28 mouse cellular contexts compared by ENCODE assay signal in the genomic region with DNA sequence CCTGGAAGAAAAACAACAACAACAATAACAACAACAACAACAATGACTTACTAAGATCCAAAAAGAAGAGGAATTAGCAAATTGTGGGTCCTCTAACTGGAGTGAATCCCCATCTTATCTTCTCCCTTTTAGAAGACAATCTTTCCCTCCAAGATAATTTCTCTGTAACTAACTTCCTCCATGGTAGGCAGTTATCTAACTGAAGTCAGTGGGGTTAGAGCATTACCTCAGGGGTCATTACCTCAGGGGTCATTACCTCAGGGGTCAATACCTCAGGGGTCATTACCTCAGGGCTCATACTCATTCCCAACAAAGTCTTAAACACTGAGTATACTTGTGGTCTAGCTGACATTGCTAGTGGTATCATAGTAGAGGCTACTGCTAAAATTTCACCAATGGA. TPM values are rescaled to one million over a fixed set of nuclear protein-coding genes. Genes with fewer than 3 reads are reported as not detected.
DNase-seq lines count a peak whose midpoint lies in the region; ATAC-seq and TF ChIP-seq lines count a peak whose summit lies in the region.
"Had no signal": no experiment of that assay in that cellular context is flagged by ENCODE, and none has a peak within 500 bp of the region (broad histone marks: within the 10 kb centered on the region; RNA-seq: fewer than 3 reads in every experiment).

No protein-coding gene starts in this region.

- no peaks in the 10 kb centered on the region for H3K27me3 ChIP-seq in hindbrain, embryonic 15.5 days
- H3K27me3 ChIP-seq in hindbrain, embryonic 14.5 days (ENCODE audit: control insufficient read depth, insufficient read depth, low read length), result no peaks in the 10 kb centered on the region
- H3K27me3 ChIP-seq in liver, adult 2 months (ENCODE audit: control insufficient read depth, insufficient read depth, low read length), result no peaks in the 10 kb centered on the region
- no peaks in the 10 kb centered on the region for H3K27me3 ChIP-seq in liver, embryonic 11.5 days (replicated peaks; ENCODE audit: control insufficient read depth, insufficient read depth, low read length)
- no peaks in the 10 kb centered on the region for H3K27me3 ChIP-seq in liver, embryonic 15.5 days
- H3K27me3 ChIP-seq in thymus, adult 2 months (ENCODE audit: control insufficient read depth, insufficient read depth, low read length), result no peaks in the 10 kb centered on the region
- H3K27me3 ChIP-seq: embryonic facial prominence, embryonic 15.5 days; forebrain, embryonic 15.5 days; heart, embryonic 13.5 days; limb, embryonic 15.5 days; neural tube, embryonic 13.5 days had no signal

- no peak for DNase-seq in hindbrain, embryonic 14.5 days (ENCODE audit: low spot score)
- DNase-seq in liver, adult 2 months (ENCODE audit: extremely low read depth, low read depth, low spot score), result peak; percentile 82
- no peak for DNase-seq in liver
- no peak for DNase-seq in liver, embryonic 11.5 days (ENCODE audit: low spot score)
- no peak for DNase-seq in thymus, adult 2 months
- DNase-seq: adrenal gland, adult 2 months; adrenal gland, postnatal 36 days; cerebellum, postnatal 14 days; gastrocnemius, adult 2 months; gastrocnemius, postnatal 36 days; heart, postnatal 10 days; kidney, postnatal 4 days; lung, postnatal 10 days had no signal

- no peak overlapping the region for H3K4me2 ChIP-seq in hindbrain, embryonic 15.5 days
- no peak overlapping the region for H3K4me2 ChIP-seq in hindbrain, embryonic 14.5 days (replicated peaks)
- H3K4me2 ChIP-seq in liver, embryonic 11.5 days, result peak overlapping the region; percentile 73; the same call in 1 of the 2 replicates
- H3K4me2 ChIP-seq in liver, embryonic 15.5 days, result peak overlapping the region; percentile 77
- H3K4me2 ChIP-seq: limb, embryonic 15.5 days had no signal

- TF ChIP-seq POLR2A in liver, adult 2 months (IDR thresholded peaks at IDR 0.05; ENCODE audit: extremely low read depth, insufficient read depth, low read length), result no peak
- TF ChIP-seq POLR2A in thymus, adult 2 months (IDR thresholded peaks at IDR 0.05; ENCODE audit: control insufficient read depth, extremely low read depth, insufficient read depth, low read length, poor library complexity), result no peak

- 0 out of 2 replicates have a peak overlapping the region, but pooled peaks have one; percentile 95 for H3K9ac ChIP-seq in hindbrain, embryonic 15.5 days
- H3K9ac ChIP-seq in hindbrain, embryonic 14.5 days, result no peak overlapping the region
- H3K9ac ChIP-seq in liver, adult 2 months (ENCODE audit: low read depth, low read length), result no peak overlapping the region
- H3K9ac ChIP-seq in liver, embryonic 11.5 days (ENCODE audit: low read depth, low read length), result no peak overlapping the region
- H3K9ac ChIP-seq in liver, embryonic 15.5 days, result no peak overlapping the region
- H3K9ac ChIP-seq: embryonic facial prominence, embryonic 15.5 days; limb, embryonic 15.5 days had no signal

- H3K27ac ChIP-seq in hindbrain, embryonic 15.5 days (replicated peaks), result no peak overlapping the region
- no peak overlapping the region for H3K27ac ChIP-seq in hindbrain, embryonic 14.5 days
- H3K27ac ChIP-seq in liver, adult 2 months (replicated peaks; ENCODE audit: insufficient read depth, low read depth, low read length), result no peak overlapping the region; the same call in 1 of the 2 replicates
- H3K27ac ChIP-seq in liver, embryonic 11.5 days (ENCODE audit: low read depth, low read length), result peak overlapping the region; percentile 16
- H3K27ac ChIP-seq in liver, embryonic 15.5 days (replicated peaks), result peak overlapping the region; percentile 93
- no peak overlapping the region for H3K27ac ChIP-seq in thymus, adult 2 months (ENCODE audit: control insufficient read depth, insufficient read depth, low read length)
- H3K27ac ChIP-seq: embryonic facial prominence, embryonic 10.5 days; embryonic facial prominence, embryonic 15.5 days; hindbrain, embryonic 10.5 days; limb, embryonic 10.5 days; limb, embryonic 15.5 days had no signal

- no peak overlapping the region for H3K4me3 ChIP-seq in hindbrain, embryonic 15.5 days
- H3K4me3 ChIP-seq in hindbrain, embryonic 14.5 days (replicated peaks; ENCODE audit: low read length), result no peak overlapping the region
- H3K4me3 ChIP-seq in liver, adult 2 months (ENCODE audit: insufficient read depth, low read depth, low read length), result no peak overlapping the region
- no peak overlapping the region; the same call in 1 of the 2 replicates for H3K4me3 ChIP-seq in liver, embryonic 11.5 days (ENCODE audit: low read depth, low read length)
- H3K4me3 ChIP-seq in liver, embryonic 15.5 days (replicated peaks), result peak overlapping the region; percentile 97; the same call in 1 of the 2 replicates
- H3K4me3 ChIP-seq in thymus, adult 2 months (ENCODE audit: control insufficient read depth, insufficient read depth, low read length), result no peak overlapping the region
- H3K4me3 ChIP-seq: hindbrain, embryonic 10.5 days; limb, embryonic 10.5 days; limb, embryonic 15.5 days had no signal

- peaks cover 19% of the 10 kb centered on the region for H3K79me2 ChIP-seq in liver, adult 2 months (ENCODE audit: control insufficient read depth, insufficient read depth, low read length)

- no peak for ATAC-seq in hindbrain, embryonic 15.5 days (ENCODE audit: low FRiP score, low read depth)
- ATAC-seq in hindbrain, embryonic 14.5 days (ENCODE audit: low FRiP score), result no peak
- no peak for ATAC-seq in liver, embryonic 11.5 days (replicated peaks; ENCODE audit: low FRiP score)
- no peak for ATAC-seq in liver, embryonic 15.5 days (ENCODE audit: insufficient read depth)
- no peak for ATAC-seq in cerebellum, adult (ENCODE audit: insufficient number of reproducible peaks, low FRiP score, low TSS enrichment)
- ATAC-seq: CD4-positive, CD25-positive, alpha-beta regulatory T cell, adult 4 months; forebrain, embryonic 15.5 days; intestine, postnatal 0 days; midbrain, embryonic 16.5 days had no signal

- no peak for TF ChIP-seq CTCF in liver, adult 2 months (IDR thresholded peaks at IDR 0.05; ENCODE audit: low read depth, low read length)
- TF ChIP-seq CTCF in thymus, adult 2 months (IDR thresholded peaks at IDR 0.05; ENCODE audit: borderline replicate concordance, control insufficient read depth, extremely low read depth, insufficient read depth, low read length, poor library complexity), result no peak

- H3K36me3 ChIP-seq in hindbrain, embryonic 15.5 days, result no peaks in the 10 kb centered on the region
- H3K36me3 ChIP-seq in hindbrain, embryonic 14.5 days (replicated peaks; ENCODE audit: control insufficient read depth, insufficient read depth), result no peaks in the 10 kb centered on the region
- no peaks in the 10 kb centered on the region for H3K36me3 ChIP-seq in liver, adult 2 months (ENCODE audit: control insufficient read depth, insufficient read depth, low read length)
- no peaks in the 10 kb centered on the region for H3K36me3 ChIP-seq in liver, embryonic 11.5 days (ENCODE audit: control insufficient read depth, insufficient read depth, low read length)
- H3K36me3 ChIP-seq in liver, embryonic 15.5 days (replicated peaks), result no peaks in the 10 kb centered on the region
- no peaks in the 10 kb centered on the region for H3K36me3 ChIP-seq in thymus, adult 2 months (ENCODE audit: control insufficient read depth, insufficient read depth, low read length)
- H3K36me3 ChIP-seq: embryonic facial prominence, embryonic 10.5 days; embryonic facial prominence, embryonic 15.5 days; forebrain, embryonic 15.5 days; heart, embryonic 13.5 days; hindbrain, embryonic 10.5 days; limb, embryonic 10.5 days; limb, embryonic 15.5 days; midbrain, embryonic 10.5 days; neural tube, embryonic 13.5 days had no signal

- H3K9me3 ChIP-seq in hindbrain, embryonic 15.5 days, result no peaks in the 10 kb centered on the region
- H3K9me3 ChIP-seq in hindbrain, embryonic 14.5 days (ENCODE audit: control insufficient read depth, low read length), result no peaks in the 10 kb centered on the region
- no peaks in the 10 kb centered on the region for H3K9me3 ChIP-seq in liver, embryonic 11.5 days (ENCODE audit: control insufficient read depth, low read length)
- H3K9me3 ChIP-seq in liver, embryonic 15.5 days (replicated peaks), result no peaks in the 10 kb centered on the region
- H3K9me3 ChIP-seq: embryonic facial prominence, embryonic 10.5 days; embryonic facial prominence, embryonic 15.5 days; forebrain, embryonic 15.5 days; heart, embryonic 13.5 days; hindbrain, embryonic 10.5 days; limb, embryonic 10.5 days; limb, embryonic 15.5 days; midbrain, embryonic 10.5 days; neural tube, embryonic 13.5 days had no signal

- peaks cover 36% of the 10 kb centered on the region for H3K4me1 ChIP-seq in hindbrain, embryonic 15.5 days (replicated peaks)
- peaks cover 34% of the 10 kb centered on the region for H3K4me1 ChIP-seq in hindbrain, embryonic 14.5 days (replicated peaks; ENCODE audit: control insufficient read depth, insufficient read depth, low read length)
- H3K4me1 ChIP-seq in liver, adult 2 months (ENCODE audit: control insufficient read depth, insufficient read depth, low read length), result peaks cover 31% of the 10 kb centered on the region
- peaks cover 41% of the 10 kb centered on the region for H3K4me1 ChIP-seq in liver, embryonic 11.5 days (replicated peaks; ENCODE audit: control insufficient read depth, insufficient read depth, low read length)
- peaks cover 48% of the 10 kb centered on the region for H3K4me1 ChIP-seq in liver, embryonic 15.5 days (replicated peaks)
- H3K4me1 ChIP-seq in thymus, adult 2 months (replicated peaks; ENCODE audit: control insufficient read depth, insufficient read depth, low read length), result peaks cover 11% of the 10 kb centered on the region

RNA-seq across cellular contexts. Expression of gene Mkln1, which starts 1.2 kb away (rescaled TPM):
- 120 and 129 TPM in 2 replicates for polyA plus RNA-seq in hindbrain, embryonic 15.5 days (2015; fragmentation: Nextera tagmentation; extraction: Ambion mirVana)
- 131 and 136 TPM in 2 replicates for polyA plus RNA-seq in hindbrain, embryonic 14.5 days (2014; fragmentation: Nextera tagmentation; extraction: Ambion mirVana)
- total RNA-seq in liver, adult 2 months (2014; rRNA removed), result 120 and 122 TPM in 2 replicates
- 57.7 and 67.0 TPM in 2 replicates for polyA plus RNA-seq in liver, adult 2 months (2012; rRNA removed)
- 196 and 222 TPM in 2 replicates for polyA plus RNA-seq in liver, embryonic 11.5 days (2014; fragmentation: Nextera tagmentation; extraction: Ambion mirVana)
- polyA plus RNA-seq in liver, embryonic 15.5 days (2015; fragmentation: Nextera tagmentation; extraction: Ambion mirVana), result 126 and 133 TPM in 2 replicates
- polyA plus RNA-seq in thymus, adult 2 months (2012; rRNA removed), result 29.6 and 40.1 TPM in 2 replicates

Comparison
In these comparisons a context has a peak if more than half of its experiments do, and no peak if none do; other contexts are left out.
1. H3K27ac ChIP-seq: peak in liver, embryonic 11.5 days (single experiment) and liver, embryonic 15.5 days (single experiment); none in hindbrain, embryonic 15.5 days (single experiment), hindbrain, embryonic 14.5 days (single experiment), liver, adult 2 months (single experiment) and thymus, adult 2 months (single experiment).
2. H3K4me2 ChIP-seq: peak in liver, embryonic 11.5 days (single experiment) and liver, embryonic 15.5 days (single experiment); none in hindbrain, embryonic 15.5 days (single experiment) and hindbrain, embryonic 14.5 days (single experiment).